Mouse (Mus musculus) CH12.LX (cell line): ENCODE results near the gene Fam170b. TPM values are rescaled to one million over a fixed set of nuclear protein-coding genes. Genes with fewer than 3 reads are reported as not detected.

ENCODE experiments used
- DNase-seq: peaks from one replicate; pipeline ENCODE4 v3.0.0-alpha.2; 2013; ENCODE audit errors: extremely low read depth
- H3K27ac ChIP-seq: 2 replicates; pipeline ENCODE4 v1.5.1; 2012; ENCODE audit warnings: low read depth, mild to moderate bottlenecking, control low read depth, moderate library complexity; ENCODE audit not compliant: insufficient read depth
- H3K27me3 ChIP-seq: replicated peaks from 2 replicates; pipeline ENCODE3; 2012; ENCODE audit warnings: inconsistent platforms
- H3K36me3 ChIP-seq, 2 experiments: replicated peaks in 1 of 2; 2 replicates each; pipeline versions ENCODE3 to v1.6.1; 2012; ENCODE audit warnings: inconsistent platforms in 1 of 2, low read length in 1 of 2, mild to moderate bottlenecking in 1 of 2, mixed read lengths in 1 of 2, moderate library complexity in 1 of 2; ENCODE audit not compliant: control insufficient read depth in 1 of 2, insufficient read depth in 1 of 2
- H3K4me1 ChIP-seq, 2 experiments: 2 replicates each; pipeline ENCODE4 v1.6.1; 2012; ENCODE audit warnings: inconsistent platforms in 1 of 2, moderate library complexity in 1 of 2; ENCODE audit not compliant: insufficient read depth in 2 of 2, control insufficient read depth in 1 of 2
- H3K4me2 ChIP-seq: 2 replicates; pipeline ENCODE4 v1.6.1; 2012; ENCODE audit warnings: low read depth, mild to moderate bottlenecking, control low read depth; ENCODE audit not compliant: poor library complexity, insufficient read depth, severe bottlenecking
- H3K4me3 ChIP-seq, 3 experiments: fragments of 150-350 bp in 1 of 3; sonication (generic) in 1 of 3; replicated peaks in 1 of 3; 2 replicates each; pipeline versions ENCODE3 to v1.5.1; 2011 to 2012; ENCODE audit warnings: low read depth in 2 of 3, low read length in 2 of 3, mild to moderate bottlenecking in 2 of 3, moderate library complexity in 2 of 3, control low read depth in 1 of 3, improper control_type of control experiment in 1 of 3, inconsistent platforms in 1 of 3, mixed read lengths in 1 of 3; ENCODE audit not compliant: poor library complexity in 1 of 3
- H3K79me2 ChIP-seq: replicated peaks from 2 replicates; pipeline ENCODE4 v1.6.1; 2012; ENCODE audit warnings: mild to moderate bottlenecking, moderate library complexity; ENCODE audit not compliant: control insufficient read depth, poor library complexity, insufficient read depth, severe bottlenecking; ENCODE audit errors: extremely low read depth
- H3K9ac ChIP-seq: 2 replicates; pipeline ENCODE4 v1.6.1; 2012; ENCODE audit warnings: low read depth, mild to moderate bottlenecking, control low read depth, moderate library complexity; ENCODE audit not compliant: insufficient read depth
- H3K9me3 ChIP-seq: replicated peaks from 2 replicates; pipeline ENCODE3; 2012; ENCODE audit warnings: low read length, inconsistent platforms, mixed read lengths
- CHD2 ChIP-seq: IDR thresholded peaks from 2 replicates; pipeline ENCODE4 v1.6.1; 2011; ENCODE audit warnings: low read length, improper control_type of control experiment
- CTCF ChIP-seq, 2 experiments: IDR thresholded peaks in 1 of 2; conservative IDR thresholded peaks in 1 of 2; 2 replicates each; pipeline ENCODE4 v1.5.1; 2011 to 2012; ENCODE audit warnings: low read depth in 2 of 2, low read length in 2 of 2, improper control_type of control experiment in 1 of 2, inconsistent platforms in 1 of 2, mild to moderate bottlenecking in 1 of 2, moderate library complexity in 1 of 2
- ELF1 ChIP-seq: IDR thresholded peaks from 2 replicates; pipeline ENCODE4 v1.6.1; 2014; ENCODE audit warnings: low read depth, mild to moderate bottlenecking, inconsistent platforms, low read length, improper control_type of control experiment
- ETS1 ChIP-seq: conservative IDR thresholded peaks from 2 replicates; pipeline ENCODE4 v1.6.1; 2012; ENCODE audit warnings: low read depth, mild to moderate bottlenecking, inconsistent platforms, low read length, improper control_type of control experiment, moderate library complexity
- GABPA ChIP-seq: IDR thresholded peaks from 2 replicates; pipeline ENCODE4 v1.6.1; 2012; ENCODE audit warnings: low read depth, low read length, improper control_type of control experiment, inconsistent platforms; ENCODE audit not compliant: insufficient replicate concordance
- HCFC1 ChIP-seq: IDR thresholded peaks from 2 replicates; pipeline ENCODE4 v1.6.1; 2012; ENCODE audit warnings: low read depth, mild to moderate bottlenecking, inconsistent platforms, low read length, improper control_type of control experiment
- IRF4 ChIP-seq: IDR thresholded peaks from 2 replicates; pipeline ENCODE4 v1.6.1; 2014; ENCODE audit warnings: low read depth, mild to moderate bottlenecking, inconsistent platforms, low read length, improper control_type of control experiment
- JUN ChIP-seq: IDR thresholded peaks from 2 replicates; pipeline ENCODE4 v1.6.1; 2011; ENCODE audit warnings: low read depth, mild to moderate bottlenecking, low read length, improper control_type of control experiment, moderate library complexity; ENCODE audit not compliant: insufficient read depth
- JUND ChIP-seq: conservative IDR thresholded peaks from 2 replicates; pipeline ENCODE4 v1.6.1; 2011; ENCODE audit warnings: low read depth, low read length, improper control_type of control experiment
- KAT2A ChIP-seq: IDR thresholded peaks from 2 replicates; pipeline ENCODE4 v1.6.1; 2012; ENCODE audit warnings: low read length, improper control_type of control experiment, inconsistent platforms; ENCODE audit not compliant: insufficient replicate concordance
- MEF2A ChIP-seq: IDR thresholded peaks from 2 replicates; pipeline ENCODE4 v1.6.1; 2014; ENCODE audit warnings: low read depth, mild to moderate bottlenecking, inconsistent platforms, low read length, improper control_type of control experiment, borderline replicate concordance
- MXI1 ChIP-seq: IDR thresholded peaks from 2 replicates; pipeline ENCODE4 v1.6.1; 2011; ENCODE audit warnings: mild to moderate bottlenecking, low read depth, low read length, improper control_type of control experiment
- MYC ChIP-seq: IDR thresholded peaks from 2 replicates; pipeline ENCODE4 v1.6.1; 2011; ENCODE audit warnings: low read depth, mild to moderate bottlenecking, improper control_type of control experiment, low read length
- NELFE ChIP-seq: IDR thresholded peaks from 2 replicates; pipeline ENCODE4 v1.6.1; 2011; ENCODE audit warnings: low read depth, low read length, improper control_type of control experiment
- NRF1 ChIP-seq: IDR thresholded peaks from 2 replicates; pipeline ENCODE4 v1.6.1; 2014; ENCODE audit warnings: low read depth, mild to moderate bottlenecking, inconsistent platforms, low read length, improper control_type of control experiment, moderate library complexity
- RCOR1 ChIP-seq: conservative IDR thresholded peaks from 2 replicates; pipeline ENCODE4 v1.6.1; 2012; ENCODE audit warnings: low read depth, mild to moderate bottlenecking, inconsistent platforms, low read length, improper control_type of control experiment
- SIN3A ChIP-seq: IDR thresholded peaks from 2 replicates; pipeline ENCODE4 v1.6.1; 2012; ENCODE audit warnings: low read length, improper control_type of control experiment, inconsistent platforms
- TBP ChIP-seq: conservative IDR thresholded peaks from 2 replicates; pipeline ENCODE4 v1.6.1; 2011; ENCODE audit warnings: low read depth, low read length, improper control_type of control experiment
- USF1 ChIP-seq: IDR thresholded peaks from 2 replicates; pipeline ENCODE4 v1.6.1; 2014; ENCODE audit warnings: low read depth, mild to moderate bottlenecking, inconsistent platforms, low read length, improper control_type of control experiment
- USF2 ChIP-seq: conservative IDR thresholded peaks from 2 replicates; pipeline ENCODE4 v1.6.1; 2011; ENCODE audit warnings: low read depth, low read length, improper control_type of control experiment
- ZKSCAN1 ChIP-seq: IDR thresholded peaks from 2 replicates; pipeline ENCODE4 v1.6.1; 2012; ENCODE audit warnings: low read depth, inconsistent platforms, low read length, improper control_type of control experiment, borderline replicate concordance
- ZMIZ1 ChIP-seq: IDR thresholded peaks from 2 replicates; pipeline ENCODE4 v1.6.1; 2012; ENCODE audit warnings: low read depth, mild to moderate bottlenecking, inconsistent platforms, low read length, improper control_type of control experiment
- ZNF384 ChIP-seq: IDR thresholded peaks from 2 replicates; pipeline ENCODE4 v1.6.1; 2012; ENCODE audit warnings: low read depth, low read length, improper control_type of control experiment, inconsistent platforms
- dilution Hi-C: fragments of 300-500 bp; cut with MboI; formaldehyde crosslinking; loops from 2 replicates; pipeline ENCODE4 v1.14.3; 2020; ENCODE audit warnings: low sequenced_read_pairs; ENCODE audit not compliant: extremely low pct_unique_long_range_greater_than_20kb, extremely low pct_ligation_motif_present
- in situ Hi-C: fragments of 300-500 bp; cut with MboI; formaldehyde crosslinking; loops from 3 replicates; pipeline ENCODE4 v1.14.3; 2019; ENCODE audit warnings: low sequenced_read_pairs, low pct_ligation_motif_present, low pct_unique_long_range_greater_than_20kb, mixed read lengths
- polyA plus RNA-seq: library from polyadenylated mRNA; unstranded; fragments of >175 nt; gene quantifications from 2 replicates; pipeline ENCODE4 v1.2.1, GENCODE M21; 2012; ENCODE audit warnings: low read depth; ENCODE audit not compliant: insufficient read length
- total RNA-seq, 2 experiments: library from RNA; depleted of rRNA; stranded (reverse); fragments of 300-350 nt in 1 of 2; fragments of >200 nt in 1 of 2; gene quantifications; 2 replicates each; pipeline ENCODE4 v1.2.3; 2012 to 2014

Gene Fam170b
- total and polyA plus RNA-seq, 3 experiments, result not detected

DNA sequence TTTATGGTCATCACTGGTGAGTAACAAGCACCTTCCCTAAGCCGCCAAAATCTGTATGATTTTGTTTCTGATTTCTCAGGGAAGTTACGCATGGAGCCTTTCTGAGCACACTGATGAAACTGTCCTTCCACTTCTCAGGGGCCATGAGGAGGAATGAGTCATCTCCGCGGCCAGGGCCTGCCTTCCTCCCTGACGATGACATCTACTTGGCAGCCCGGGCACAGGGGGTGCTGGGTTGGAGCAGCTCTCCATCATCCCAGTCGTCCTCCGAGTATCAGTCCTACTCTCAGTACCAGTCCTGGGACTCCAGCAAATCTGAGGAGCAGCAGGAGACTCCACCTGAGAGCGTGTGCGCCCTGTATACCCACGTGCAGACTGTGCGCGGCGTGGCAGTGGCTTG is 1.4 kb downstream of the Fam170b start:
- DNase-seq, result no peak
- Histone ChIP-seq H3K9me3 (no peaks in the 10 kb centered on the region), H3K27ac (no peak overlapping the region), H3K4me2 (no peak overlapping the region), H3K27me3 (peaks cover 5% of the 10 kb centered on the region), H3K4me3 (no peak overlapping the region), H3K36me3 (no peaks in the 10 kb centered on the region), H3K79me2 (no peaks in the 10 kb centered on the region), H3K9ac (no peak overlapping the region), H3K4me1 (peaks cover 0 to 11% of the 10 kb centered on the region in 2 experiments; a peak in 2 of 4 replicates)
- in situ Hi-C loops, result no loop called here
- TF ChIP-seq USF1 (no peak), MYC (no peak), MXI1 (no peak), JUND (no peak), USF2 (no peak), RCOR1 (no peak), NRF1 (no peak), JUN (no peak), ELF1 (no peak), GABPA (no peak), MEF2A (no peak), NELFE (no peak), CHD2 (no peak), CTCF (conservative IDR thresholded peaks at IDR 0.05 in 1 of 2, IDR thresholded peaks at IDR 0.05 in 1 of 2; ENCODE audit: low read depth in 2 of 2, low read length in 2 of 2) (no peak), ETS1 (no peak), KAT2A (no peak), ZMIZ1 (no peak), ZKSCAN1 (no peak)
- dilution Hi-C loops, result no loop called here

- no peak overlapping the region for H3K27ac ChIP-seq
- dilution Hi-C loops (no loop called here), in situ Hi-C loops (no loop called here)
- no peak for TF ChIP-seq TBP
- no peak for TF ChIP-seq SIN3A
- TF ChIP-seq IRF4, result no peak
- no peak for TF ChIP-seq MYC
- no peak for TF ChIP-seq NRF1
- TF ChIP-seq ZNF384, result no peak
- TF ChIP-seq ZKSCAN1, result no peak
- TF ChIP-seq KAT2A, result no peak
- no peak for TF ChIP-seq JUN
- no peak for TF ChIP-seq NELFE
- no peak for TF ChIP-seq HCFC1
- no peak overlapping the region for H3K9ac ChIP-seq
- DNase-seq, result no peak
- no peak overlapping the region for H3K4me3 ChIP-seq
- H3K4me2 ChIP-seq, result no peak overlapping the region
- H3K79me2 ChIP-seq, result no peaks in the 10 kb centered on the region
- H3K4me1 ChIP-seq, result peaks cover 0 to 11% of the 10 kb centered on the region in 2 experiments; a peak in 2 of 4 replicates
- no peaks in the 10 kb centered on the region for H3K9me3 ChIP-seq
- H3K36me3 ChIP-seq, result no peaks in the 10 kb centered on the region
- H3K27me3 ChIP-seq, result peaks cover 5% of the 10 kb centered on the region
These were observed 1.8 kb downstream of the Fam170b start for GRCm38 (mm10) chr14:32835596-32835995.
